Mouse (Mus musculus): ENCODE results near the gene Ank3.

DNA sequence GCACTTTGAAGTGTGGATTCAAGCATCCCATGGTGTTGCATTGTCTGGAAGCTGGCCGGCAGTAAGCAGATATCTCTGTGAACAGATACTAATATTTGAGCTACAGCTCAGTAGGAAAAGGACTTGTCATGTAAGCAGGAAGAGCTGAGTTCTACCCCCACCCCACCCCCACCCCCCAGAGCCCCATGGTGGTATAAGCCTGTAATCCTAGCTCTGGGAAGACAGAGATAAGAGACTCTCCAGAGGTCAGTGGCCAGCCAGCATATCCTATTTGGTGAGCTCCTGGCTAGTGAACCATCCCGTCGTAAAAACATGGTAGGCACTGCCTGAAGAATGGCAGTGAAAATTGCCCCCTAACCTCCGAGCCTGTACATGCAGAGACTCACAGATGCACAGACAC lies 152.3 kb downstream of the Ank3 start:
- TF ChIP-seq CTCF (IDR thresholded peaks at IDR 0.05; ENCODE audit: insufficient read depth, low read length) (no peak), POLR2A (IDR thresholded peaks at IDR 0.05; ENCODE audit: borderline replicate concordance, extremely low read depth, low read depth, low read length) (no peak)

Data from lung, adult 2 months (tissue).